Mouse (Mus musculus) embryonic fibroblast, embryonic 13.5 days (primary cell): ENCODE results near the gene Dyrk4.

ENCODE experiments used
- CTCF ChIP-seq: IDR thresholded peaks from 2 replicates; pipeline ENCODE4 v1.5.1; 2011; ENCODE audit warnings: mild to moderate bottlenecking, control low read depth, low read length, moderate library complexity, borderline replicate concordance; ENCODE audit not compliant: insufficient read depth
- POLR2A ChIP-seq: IDR thresholded peaks from 2 replicates; pipeline ENCODE4 v1.6.1; 2011; ENCODE audit warnings: low read depth, mild to moderate bottlenecking, control low read depth, low read length, moderate library complexity

- TF ChIP-seq POLR2A (no peak), CTCF (no peak)
Observed at GRCm38 (mm10) chr6:126938853-126939486, 17.3 kb upstream of the Dyrk4 start.
